Mouse (Mus musculus): Measurements from ENCODE around the gene Cmpk2. TPM values are rescaled to one million over a fixed set of nuclear protein-coding genes. Genes with fewer than 3 reads are reported as not detected.
"Not testable (repeated sequence)": the region's sequence is repeated elsewhere in the genome, so short reads cannot be mapped to it uniquely, and the experiment has no call there.

Gene Cmpk2
- 27.8 and 37.9 TPM in 2 replicates for total RNA-seq (2014; fragmentation: Nextera tagmentation)
- 22.0 and 22.7 TPM in 2 replicates for total RNA-seq (2017)

- ATAC-seq (replicated peaks; ENCODE audit: low FRiP score, low TSS enrichment, poor library complexity, severe bottlenecking) = peak; percentile 71
Measured at GRCm38 (mm10) chr12:26469098-26470041, at the start of gene Cmpk2. Gene Cmpk2, plus strand, starts transcription at chr12:26469204.

GRCm38 (mm10) chr12:26424841-26425240 lies 44.2 kb upstream of the Cmpk2 start:
- ATAC-seq (replicated peaks; ENCODE audit: low FRiP score, low TSS enrichment, poor library complexity, severe bottlenecking) = no peak

- not testable (repeated sequence) for ATAC-seq (replicated peaks; ENCODE audit: low FRiP score, low TSS enrichment, poor library complexity, severe bottlenecking)
Measured at GRCm38 (mm10) chr12:26428771-26429170, 40.2 kb upstream of the Cmpk2 start.

DNA sequence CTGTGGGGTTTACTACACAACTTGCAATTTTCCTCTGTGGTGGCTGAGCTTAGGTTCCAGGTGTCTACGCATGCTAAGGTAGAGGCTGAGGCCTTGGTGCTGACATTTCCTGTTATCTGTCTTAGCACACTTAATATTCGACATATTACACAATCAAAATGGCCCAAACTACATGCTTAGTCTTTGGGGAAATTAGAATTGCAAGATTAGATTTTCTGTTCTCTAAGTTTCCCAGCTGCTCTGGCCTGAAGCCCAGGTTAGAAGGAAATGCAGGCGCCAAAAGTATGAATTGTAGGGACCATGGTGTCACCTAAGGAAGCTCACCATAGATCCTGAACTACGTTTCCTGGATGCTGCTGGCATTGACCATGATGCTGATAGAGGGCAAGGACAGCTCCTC lies 32.7 kb upstream of the Cmpk2 start:
- ATAC-seq (replicated peaks; ENCODE audit: low FRiP score, low TSS enrichment, poor library complexity, severe bottlenecking) = no peak

- ATAC-seq (replicated peaks; ENCODE audit: low FRiP score, low TSS enrichment, poor library complexity, severe bottlenecking) = no peak
Measured at GRCm38 (mm10) chr12:26437950-26438349, 31.1 kb upstream of the Cmpk2 start.

DNA sequence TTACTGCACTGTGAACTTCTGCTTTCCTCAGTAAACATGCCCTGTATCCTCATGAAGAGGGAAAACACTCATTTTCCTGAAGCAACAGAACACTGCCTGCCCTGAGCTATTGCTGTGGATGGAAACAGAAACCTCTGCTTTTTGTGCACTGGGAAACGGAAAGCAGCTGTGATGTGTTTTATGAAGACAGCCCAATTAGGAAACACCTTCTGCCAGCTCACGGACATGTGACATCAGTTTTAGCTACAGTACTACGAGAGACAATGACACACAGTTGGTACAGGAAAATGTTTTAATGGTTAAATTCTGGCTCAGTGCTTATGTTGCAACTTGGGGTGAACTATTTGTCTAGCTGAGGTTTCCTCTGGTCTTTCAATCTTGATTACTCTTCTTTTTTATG lies 29.6 kb upstream of the Cmpk2 start:
- no peak for ATAC-seq (replicated peaks; ENCODE audit: low FRiP score, low TSS enrichment, poor library complexity, severe bottlenecking)

- peak; percentile 70 for ATAC-seq (replicated peaks; ENCODE audit: low FRiP score, low TSS enrichment, poor library complexity, severe bottlenecking)
Measured at GRCm38 (mm10) chr12:26444054-26444453, 24.9 kb upstream of the Cmpk2 start.

DNA sequence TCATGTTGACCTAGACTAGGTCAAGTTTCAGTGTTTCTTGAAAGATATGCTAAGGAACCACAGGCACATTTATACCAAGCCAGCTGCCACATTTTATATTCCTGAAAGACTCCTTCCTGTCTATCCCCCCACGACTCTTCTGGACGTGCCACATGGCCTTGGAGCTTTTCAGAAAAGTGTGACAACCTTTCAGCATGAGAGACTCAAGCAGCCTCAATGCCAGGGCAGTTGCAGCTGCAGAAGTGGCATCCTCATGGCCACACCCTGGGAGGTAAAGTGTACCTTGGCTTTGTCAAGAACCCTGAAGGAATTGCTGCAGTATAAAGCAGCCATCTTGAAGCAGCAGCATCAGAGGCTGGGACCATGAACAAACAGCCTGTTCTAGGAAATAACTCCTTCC lies 24.5 kb upstream of the Cmpk2 start:
- ATAC-seq (replicated peaks; ENCODE audit: low FRiP score, low TSS enrichment, poor library complexity, severe bottlenecking) = no peak

GRCm38 (mm10) chr12:26446377-26447045 lies 22.5 kb upstream of the Cmpk2 start:
- ATAC-seq (replicated peaks; ENCODE audit: low FRiP score, low TSS enrichment, poor library complexity, severe bottlenecking) = no peak

DNA sequence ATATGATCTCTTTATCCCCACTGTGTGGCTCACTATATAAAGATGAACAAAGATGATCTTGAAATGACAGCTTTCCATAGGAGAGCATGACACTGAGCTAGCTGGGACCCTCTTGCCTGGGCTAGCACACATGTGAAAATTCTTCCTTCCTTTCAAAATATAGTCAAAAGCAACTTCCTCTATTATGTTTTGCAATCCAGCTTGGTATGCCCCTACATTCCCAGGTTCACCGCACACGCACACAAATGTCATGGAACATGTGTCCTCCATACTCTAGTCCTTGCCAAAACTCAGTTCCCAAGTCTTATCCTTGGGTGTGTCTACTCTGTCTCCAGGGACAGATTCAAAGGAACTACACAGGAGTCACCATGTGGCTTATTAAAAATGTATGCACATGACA lies 19.5 kb upstream of the Cmpk2 start:
- no peak for ATAC-seq (replicated peaks; ENCODE audit: low FRiP score, low TSS enrichment, poor library complexity, severe bottlenecking)

DNA sequence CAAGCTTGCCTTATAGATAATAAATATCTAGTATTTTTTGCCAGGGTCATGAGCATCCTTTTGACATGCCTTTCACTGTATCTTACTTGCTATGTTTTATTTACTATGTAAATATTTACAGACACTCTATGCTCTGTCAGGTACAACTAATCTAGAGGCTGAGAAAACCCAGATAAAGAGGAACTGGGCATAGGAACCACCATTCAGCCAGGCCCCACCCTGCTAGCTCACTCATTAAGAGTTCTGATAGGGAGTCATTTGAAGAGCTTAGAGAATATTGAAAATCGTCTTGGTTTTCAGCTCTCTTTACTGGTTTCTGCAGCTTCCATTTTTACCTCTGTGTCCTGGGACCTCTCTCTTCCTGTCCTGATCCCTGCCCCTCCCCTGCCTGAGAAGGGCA lies 17.9 kb upstream of the Cmpk2 start:
- no peak for ATAC-seq (replicated peaks; ENCODE audit: low FRiP score, low TSS enrichment, poor library complexity, severe bottlenecking)

DNA sequence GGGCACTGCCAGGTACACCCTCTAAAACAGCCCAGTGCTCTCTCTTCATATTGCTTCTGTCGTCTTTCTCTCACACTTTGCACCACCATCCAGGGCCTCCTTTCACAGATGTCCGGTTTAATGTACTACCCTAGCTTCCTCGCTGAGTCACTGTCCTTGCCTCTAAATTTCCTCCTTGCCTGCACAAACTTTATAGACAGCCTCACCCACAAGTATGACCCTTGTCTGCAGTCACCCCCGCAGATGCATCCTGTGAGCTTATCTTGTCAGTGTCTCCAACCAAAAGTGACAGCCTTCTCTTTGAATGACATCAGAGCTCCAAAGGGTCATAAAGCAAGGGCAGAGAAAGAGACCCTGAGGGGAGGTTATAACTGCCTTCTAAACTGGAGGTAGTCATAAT lies 16.1 kb upstream of the Cmpk2 start:
- ATAC-seq (replicated peaks; ENCODE audit: low FRiP score, low TSS enrichment, poor library complexity, severe bottlenecking) = no peak

DNA sequence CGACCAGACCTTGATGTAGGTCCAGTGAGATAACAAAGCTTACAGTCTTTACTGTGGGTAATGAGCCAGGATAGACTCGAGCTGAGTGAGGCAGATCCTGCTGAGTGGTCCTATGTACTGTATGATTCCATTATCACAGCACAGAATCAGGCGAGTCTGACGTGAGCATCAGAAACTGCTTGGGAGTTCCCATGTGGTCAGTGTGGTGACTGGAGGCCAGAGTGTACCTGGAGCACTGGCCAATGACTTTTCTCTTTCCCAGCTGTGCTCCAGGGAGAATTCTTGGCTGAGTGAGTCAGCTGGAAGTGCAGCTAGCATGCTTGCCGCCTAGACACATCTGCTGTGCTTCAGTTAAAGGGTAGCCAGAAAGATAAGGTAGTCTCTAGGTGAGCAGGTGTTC lies 14.3 kb upstream of the Cmpk2 start:
- ATAC-seq (replicated peaks; ENCODE audit: low FRiP score, low TSS enrichment, poor library complexity, severe bottlenecking) = no peak

GRCm38 (mm10) chr12:26456028-26456698 lies 12.8 kb upstream of the Cmpk2 start, which contains the start of gene Rsad2:
Gene Rsad2, minus strand, starts transcription at chr12:26456452.
- ATAC-seq (replicated peaks; ENCODE audit: low FRiP score, low TSS enrichment, poor library complexity, severe bottlenecking) = peak; percentile 97

GRCm38 (mm10) chr12:26460091-26460490 lies 8.9 kb upstream of the Cmpk2 start:
- ATAC-seq (replicated peaks; ENCODE audit: low FRiP score, low TSS enrichment, poor library complexity, severe bottlenecking) = no peak

- no peak for ATAC-seq (replicated peaks; ENCODE audit: low FRiP score, low TSS enrichment, poor library complexity, severe bottlenecking)
Measured at GRCm38 (mm10) chr12:26465600-26465999, 3.4 kb upstream of the Cmpk2 start.

DNA sequence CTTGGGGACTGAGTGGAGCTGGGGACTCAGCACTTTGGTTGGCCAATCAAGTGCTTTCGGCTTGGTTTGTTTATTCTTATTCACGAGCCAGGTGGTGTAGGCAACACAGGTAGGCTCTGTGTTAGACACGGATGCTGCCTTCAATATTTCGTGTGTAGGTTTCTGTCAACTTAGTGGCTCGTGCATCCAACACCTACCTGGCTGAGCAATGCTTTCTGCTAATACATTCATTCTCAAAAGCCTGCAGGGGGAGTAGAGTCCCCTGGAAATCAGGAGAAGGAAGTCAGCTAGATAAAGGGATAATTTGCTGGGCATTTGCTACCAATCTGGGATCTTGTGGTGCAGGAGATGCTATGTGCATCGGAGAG lies 1.0 kb downstream of the Cmpk2 start:
- no peak for ATAC-seq (replicated peaks; ENCODE audit: low FRiP score, low TSS enrichment, poor library complexity, severe bottlenecking)

GRCm38 (mm10) chr12:26471376-26471775 lies 2.4 kb downstream of the Cmpk2 start:
- ATAC-seq (replicated peaks; ENCODE audit: low FRiP score, low TSS enrichment, poor library complexity, severe bottlenecking) = no peak

- ATAC-seq (replicated peaks; ENCODE audit: low FRiP score, low TSS enrichment, poor library complexity, severe bottlenecking) = peak; percentile 82
Measured at GRCm38 (mm10) chr12:26472770-26473481, 3.9 kb downstream of the Cmpk2 start.

DNA sequence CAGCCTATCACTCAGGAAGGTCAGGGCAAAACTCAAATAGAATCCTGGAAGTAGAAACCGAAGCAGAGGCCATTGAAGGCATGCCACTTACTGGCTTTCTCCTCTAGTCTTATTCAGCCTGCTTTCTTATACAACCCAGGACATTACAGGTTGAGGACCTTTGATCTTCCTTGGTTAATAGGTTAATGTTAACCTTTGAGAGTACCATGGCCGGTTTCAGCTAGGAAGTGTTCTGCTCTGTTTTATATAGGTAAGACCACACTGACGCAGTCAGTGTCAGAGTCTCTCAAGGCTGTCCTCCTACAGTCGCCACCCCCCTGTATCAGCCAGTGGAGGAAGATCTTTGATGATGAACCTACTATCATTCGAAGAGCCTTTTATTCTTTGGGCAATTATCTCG lies 4.7 kb downstream of the Cmpk2 start:
- ATAC-seq (replicated peaks; ENCODE audit: low FRiP score, low TSS enrichment, poor library complexity, severe bottlenecking) = no peak
